ENCODE assay signal across 8 mouse cellular contexts in genomic region chr10:80149291-80150225, GRCm38 (mm10). TPM values are rescaled to one million over a fixed set of nuclear protein-coding genes. Genes with fewer than 3 reads are reported as not detected.
DNase-seq lines count a peak whose midpoint lies in the region; ATAC-seq and TF ChIP-seq lines count a peak whose summit lies in the region.

No protein-coding gene starts in this region.

- peaks cover 76% of the 10 kb centered on the region for H3K36me3 ChIP-seq in hindbrain, embryonic 10.5 days
- peaks cover 20% of the 10 kb centered on the region for H3K36me3 ChIP-seq in lung, postnatal 0 days (ENCODE audit: insufficient read depth, low read length)

- peak; percentile 100 for DNase-seq in Muller cell, postnatal 12 days (ENCODE audit: inconsistent ontology term)
- DNase-seq in cerebellum, adult 9-10 months, result peak; percentile 97
- peak; percentile 99 for DNase-seq in hindbrain, embryonic 10.5 days (ENCODE audit: low spot score)
- peak; percentile 96 to 97 for DNase-seq in layer of hippocampus, postnatal 10 days (ENCODE audit: low spot score in 2 of 2)
- peak; percentile 99 for DNase-seq in lung, postnatal 0 days (ENCODE audit: low spot score)
- DNase-seq in ovary, postnatal 10 days (ENCODE audit: low spot score), result peak; percentile 88
- DNase-seq in thymus, postnatal 0 days (ENCODE audit: low spot score), result peak; percentile 99

- peak; percentile 51 for ATAC-seq in frontal cortex, adult (ENCODE audit: low TSS enrichment)
- peak; percentile 78 for ATAC-seq in lung, postnatal 0 days

- H3K27me3 ChIP-seq in hindbrain, embryonic 10.5 days (ENCODE audit: insufficient read depth, poor library complexity, severe bottlenecking), result no peaks in the 10 kb centered on the region
- H3K27me3 ChIP-seq in lung, postnatal 0 days (replicated peaks; ENCODE audit: insufficient read depth, low read length), result no peaks in the 10 kb centered on the region

- TF ChIP-seq CTCF in lung, postnatal 0 days (IDR thresholded peaks at IDR 0.05), result no peak

- no peak for TF ChIP-seq EP300 in lung, postnatal 0 days (IDR thresholded peaks at IDR 0.05)

- no peaks in the 10 kb centered on the region for H3K9me3 ChIP-seq in hindbrain, embryonic 10.5 days
- no peaks in the 10 kb centered on the region for H3K9me3 ChIP-seq in lung, postnatal 0 days (ENCODE audit: low read length)

- under 1% methylated on average over 87 of the region's 88 CpGs for WGBS in hindbrain, embryonic 10.5 days
- 2% methylated on average over 80 of the region's 88 CpGs for WGBS in lung, postnatal 0 days

- H3K4me3 ChIP-seq in hindbrain, embryonic 10.5 days, result peak overlapping the region; percentile 99
- H3K4me3 ChIP-seq in lung, postnatal 0 days (ENCODE audit: low read depth, low read length), result peak overlapping the region; percentile 85

- H3K4me1 ChIP-seq in hindbrain, embryonic 10.5 days (replicated peaks), result peaks cover 77% of the 10 kb centered on the region
- H3K4me1 ChIP-seq in lung, postnatal 0 days (ENCODE audit: insufficient read depth, low read depth, low read length), result peaks cover 31% of the 10 kb centered on the region

- peak overlapping the region; percentile 90 for H3K4me2 ChIP-seq in lung, postnatal 0 days (replicated peaks; ENCODE audit: low read depth, low read length)

- H3K9ac ChIP-seq in lung, postnatal 0 days (replicated peaks; ENCODE audit: low read depth), result peak overlapping the region; percentile 83

- peak overlapping the region; percentile 100 for H3K27ac ChIP-seq in hindbrain, embryonic 10.5 days
- peak overlapping the region; percentile 100 for H3K27ac ChIP-seq in lung, postnatal 0 days (ENCODE audit: low read length)

RNA-seq across cellular contexts. Expression of gene Midn, which starts 1.5 kb away (rescaled TPM):
- polyA plus RNA-seq in hindbrain, embryonic 10.5 days (2016; fragmentation: Nextera tagmentation; extraction: Ambion mirVana), result 22.3 and 24.6 TPM in 2 replicates
- total RNA-seq in layer of hippocampus, postnatal 10 days (2021), result 100 to 1,000 TPM; 112 to 128 TPM
- 13.2 and 14.2 TPM in 2 replicates for polyA plus RNA-seq in lung, postnatal 0 days (2015; fragmentation: Nextera tagmentation; extraction: Ambion mirVana)
- 13.1 and 18.8 TPM in 2 replicates for polyA plus RNA-seq in thymus, postnatal 0 days (2015; fragmentation: Nextera tagmentation; extraction: Ambion mirVana)

RNA-seq across cellular contexts. Expression of gene Cbarp, which starts 8.9 kb away (rescaled TPM):
- 7.1 and 15.0 TPM in 2 replicates for polyA plus RNA-seq in hindbrain, embryonic 10.5 days (2016; fragmentation: Nextera tagmentation; extraction: Ambion mirVana)
- 100 to 1,000 TPM; 360 to 374 TPM for total RNA-seq in layer of hippocampus, postnatal 10 days (2021)
- polyA plus RNA-seq in lung, postnatal 0 days (2015; fragmentation: Nextera tagmentation; extraction: Ambion mirVana), result 5.1 and 5.5 TPM in 2 replicates
- polyA plus RNA-seq in thymus, postnatal 0 days (2015; fragmentation: Nextera tagmentation; extraction: Ambion mirVana), result 3.5 and 4.3 TPM in 2 replicates

RNA-seq across cellular contexts. Expression of gene Atp5d, which starts 11.1 kb away (rescaled TPM):
- polyA plus RNA-seq in hindbrain, embryonic 10.5 days (2016; fragmentation: Nextera tagmentation; extraction: Ambion mirVana), result 484 and 504 TPM in 2 replicates
- total RNA-seq in layer of hippocampus, postnatal 10 days (2021), result 100 to 1,000 TPM; 385 to 392 TPM
- 463 and 491 TPM in 2 replicates for polyA plus RNA-seq in lung, postnatal 0 days (2015; fragmentation: Nextera tagmentation; extraction: Ambion mirVana)
- polyA plus RNA-seq in thymus, postnatal 0 days (2015; fragmentation: Nextera tagmentation; extraction: Ambion mirVana), result 588 TPM in 2 replicates

RNA-seq across cellular contexts. Expression of gene Cirbp, which starts 16.2 kb away (rescaled TPM):
- 95.3 and 153 TPM in 2 replicates for polyA plus RNA-seq in hindbrain, embryonic 10.5 days (2016; fragmentation: Nextera tagmentation; extraction: Ambion mirVana)
- total RNA-seq in layer of hippocampus, postnatal 10 days (2021), result 100 to 1,000 TPM; 154 to 175 TPM
- polyA plus RNA-seq in lung, postnatal 0 days (2015; fragmentation: Nextera tagmentation; extraction: Ambion mirVana), result 203 and 305 TPM in 2 replicates
- polyA plus RNA-seq in thymus, postnatal 0 days (2015; fragmentation: Nextera tagmentation; extraction: Ambion mirVana), result 226 and 376 TPM in 2 replicates

RNA-seq across cellular contexts. Expression of gene 1600002K03Rik, which starts 23.2 kb away (rescaled TPM):
- 12.9 and 14.4 TPM in 2 replicates for polyA plus RNA-seq in hindbrain, embryonic 10.5 days (2016; fragmentation: Nextera tagmentation; extraction: Ambion mirVana)
- total RNA-seq in layer of hippocampus, postnatal 10 days (2021), result 1 to 10 TPM; 4.3 to 6.7 TPM
- polyA plus RNA-seq in lung, postnatal 0 days (2015; fragmentation: Nextera tagmentation; extraction: Ambion mirVana), result 10.4 and 11.7 TPM in 2 replicates
- polyA plus RNA-seq in thymus, postnatal 0 days (2015; fragmentation: Nextera tagmentation; extraction: Ambion mirVana), result 15.3 and 15.4 TPM in 2 replicates

Comparison
In these comparisons a context has a peak if more than half of its experiments do, and no peak if none do; other contexts are left out.
1. Peak in every context shown above with its lines: DNase-seq, ATAC-seq, H3K4me3 ChIP-seq and H3K27ac ChIP-seq.